Mouse (Mus musculus): ENCODE results near the gene Mylip. TPM values are rescaled to one million over a fixed set of nuclear protein-coding genes. Genes with fewer than 3 reads are reported as not detected.

Gene Mylip
- total and polyA plus RNA-seq, 3 experiments: 10.5 to 27.1 (median 16.8) TPM

GRCm38 (mm10) chr13:45422251-45422650, 32.7 kb downstream of the Mylip start:
- Histone ChIP-seq H3K4me3 (no peak overlapping the region), H3K9ac (ENCODE audit: low read depth, low read length) (no peak overlapping the region), H3K79me2 (replicated peaks; ENCODE audit: control insufficient read depth, insufficient read depth, low read length) (no peaks in the 10 kb centered on the region), H3K27ac (no peak overlapping the region), H3K36me3 (ENCODE audit: control insufficient read depth, insufficient read depth, low read length) (no peaks in the 10 kb centered on the region), H3K4me1 (ENCODE audit: control insufficient read depth, insufficient read depth, low read length) (no peaks in the 10 kb centered on the region), H3K27me3 (ENCODE audit: control insufficient read depth, insufficient read depth, low read length) (no peaks in the 10 kb centered on the region)
- intact Hi-C loops (cut with DNase I): no loop called here
- TF ChIP-seq POLR2A (IDR thresholded peaks at IDR 0.05; ENCODE audit: insufficient read depth, low read depth, low read length) (no peak), CTCF (IDR thresholded peaks at IDR 0.05) (no peak), EP300 (IDR thresholded peaks at IDR 0.05; ENCODE audit: insufficient read depth, low read depth, low read length) (no peak)
- DNase-seq: no peak
- 91% methylated on average over 13 of the region's 13 CpGs for WGBS

DNA sequence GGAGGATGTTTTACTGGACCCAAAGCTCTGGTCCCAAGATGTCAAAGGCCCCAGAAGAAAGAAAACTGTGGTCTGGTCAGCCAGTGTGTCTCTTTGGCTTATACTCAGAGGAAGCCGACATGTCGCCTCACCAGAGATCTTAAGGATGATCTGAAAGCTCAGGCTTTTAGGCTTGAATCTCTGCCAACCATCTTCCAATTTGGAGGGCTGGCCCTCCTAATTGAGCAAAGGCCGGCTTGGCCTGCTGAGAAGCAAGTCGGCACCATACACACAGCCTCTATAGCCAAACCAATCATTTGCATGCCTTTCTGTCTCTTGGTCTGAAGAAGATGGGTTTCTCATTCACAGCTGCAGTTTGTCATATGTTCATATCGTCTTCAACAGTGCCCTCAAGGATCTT, 33.2 kb downstream of the Mylip start:
- intact Hi-C loops (cut with DNase I): no loop called here
- Histone ChIP-seq H3K4me3 (no peak overlapping the region), H3K79me2 (replicated peaks; ENCODE audit: control insufficient read depth, insufficient read depth, low read length) (no peaks in the 10 kb centered on the region), H3K9ac (ENCODE audit: low read depth, low read length) (no peak overlapping the region), H3K27me3 (ENCODE audit: control insufficient read depth, insufficient read depth, low read length) (no peaks in the 10 kb centered on the region), H3K27ac (no peak overlapping the region), H3K4me1 (ENCODE audit: control insufficient read depth, insufficient read depth, low read length) (no peaks in the 10 kb centered on the region), H3K36me3 (ENCODE audit: control insufficient read depth, insufficient read depth, low read length) (no peaks in the 10 kb centered on the region)
- DNase-seq: no peak
- TF ChIP-seq EP300 (IDR thresholded peaks at IDR 0.05; ENCODE audit: insufficient read depth, low read depth, low read length) (no peak), POLR2A (IDR thresholded peaks at IDR 0.05; ENCODE audit: insufficient read depth, low read depth, low read length) (no peak), CTCF (IDR thresholded peaks at IDR 0.05) (no peak)
- 82% methylated on average over 5 of the region's 5 CpGs for WGBS

- H3K4me3 ChIP-seq: no peak overlapping the region
- no peaks in the 10 kb centered on the region for H3K27me3 ChIP-seq (ENCODE audit: control insufficient read depth, insufficient read depth, low read length)
- WGBS: 80% methylated on average over 5 of the region's 5 CpGs
- H3K4me1 ChIP-seq (ENCODE audit: control insufficient read depth, insufficient read depth, low read length): peaks cover 2% of the 10 kb centered on the region; the same call in 1 of the 2 replicates
- H3K9ac ChIP-seq (ENCODE audit: low read depth, low read length): no peak overlapping the region
- TF ChIP-seq POLR2A (IDR thresholded peaks at IDR 0.05; ENCODE audit: insufficient read depth, low read depth, low read length) (no peak), EP300 (IDR thresholded peaks at IDR 0.05; ENCODE audit: insufficient read depth, low read depth, low read length) (no peak), CTCF (IDR thresholded peaks at IDR 0.05) (no peak)
- no peaks in the 10 kb centered on the region; the same call in 1 of the 2 replicates for H3K36me3 ChIP-seq (ENCODE audit: control insufficient read depth, insufficient read depth, low read length)
- intact Hi-C loops (cut with DNase I): no loop called here
- no peaks in the 10 kb centered on the region for H3K79me2 ChIP-seq (replicated peaks; ENCODE audit: control insufficient read depth, insufficient read depth, low read length)
- no peak for DNase-seq
- no peak overlapping the region for H3K27ac ChIP-seq
Observed at GRCm38 (mm10) chr13:45423905-45424304, 34.4 kb downstream of the Mylip start.

GRCm38 (mm10) chr13:45429239-45429638, 39.7 kb downstream of the Mylip start:
- Histone ChIP-seq H3K79me2 (replicated peaks; ENCODE audit: control insufficient read depth, insufficient read depth, low read length) (no peaks in the 10 kb centered on the region), H3K4me3 (no peak overlapping the region), H3K9ac (ENCODE audit: low read depth, low read length) (peak overlapping the region; percentile 33; the same call in 1 of the 2 replicates), H3K36me3 (ENCODE audit: control insufficient read depth, insufficient read depth, low read length) (no peaks in the 10 kb centered on the region; the same call in 1 of the 2 replicates), H3K27me3 (ENCODE audit: control insufficient read depth, insufficient read depth, low read length) (no peaks in the 10 kb centered on the region), H3K27ac (no peak overlapping the region), H3K4me1 (ENCODE audit: control insufficient read depth, insufficient read depth, low read length) (peaks cover 5% of the 10 kb centered on the region)
- DNase-seq: no peak
- intact Hi-C loops (cut with DNase I): no loop called here
- no peak for TF ChIP-seq CTCF (IDR thresholded peaks at IDR 0.05)
- TF ChIP-seq POLR2A (IDR thresholded peaks at IDR 0.05; ENCODE audit: insufficient read depth, low read depth, low read length): no peak
- TF ChIP-seq EP300 (IDR thresholded peaks at IDR 0.05; ENCODE audit: insufficient read depth, low read depth, low read length): no peak
- WGBS: 33% methylated on average over 11 of the region's 11 CpGs

- TF ChIP-seq EP300 (IDR thresholded peaks at IDR 0.05; ENCODE audit: insufficient read depth, low read depth, low read length): no peak
- TF ChIP-seq POLR2A (IDR thresholded peaks at IDR 0.05; ENCODE audit: insufficient read depth, low read depth, low read length): no peak
- TF ChIP-seq CTCF (IDR thresholded peaks at IDR 0.05): no peak
- Histone ChIP-seq H3K27ac (no peak overlapping the region), H3K27me3 (ENCODE audit: control insufficient read depth, insufficient read depth, low read length) (no peaks in the 10 kb centered on the region), H3K36me3 (ENCODE audit: control insufficient read depth, insufficient read depth, low read length) (no peaks in the 10 kb centered on the region), H3K4me1 (ENCODE audit: control insufficient read depth, insufficient read depth, low read length) (no peaks in the 10 kb centered on the region), H3K79me2 (replicated peaks; ENCODE audit: control insufficient read depth, insufficient read depth, low read length) (no peaks in the 10 kb centered on the region), H3K9ac (ENCODE audit: low read depth, low read length) (no peak overlapping the region), H3K4me3 (no peak overlapping the region)
- 83% methylated on average over 9 of the region's 9 CpGs for WGBS
- no peak for DNase-seq
- intact Hi-C loops (cut with DNase I): no loop called here
Observed at GRCm38 (mm10) chr13:45437134-45437533, 47.6 kb downstream of the Mylip start.

DNA sequence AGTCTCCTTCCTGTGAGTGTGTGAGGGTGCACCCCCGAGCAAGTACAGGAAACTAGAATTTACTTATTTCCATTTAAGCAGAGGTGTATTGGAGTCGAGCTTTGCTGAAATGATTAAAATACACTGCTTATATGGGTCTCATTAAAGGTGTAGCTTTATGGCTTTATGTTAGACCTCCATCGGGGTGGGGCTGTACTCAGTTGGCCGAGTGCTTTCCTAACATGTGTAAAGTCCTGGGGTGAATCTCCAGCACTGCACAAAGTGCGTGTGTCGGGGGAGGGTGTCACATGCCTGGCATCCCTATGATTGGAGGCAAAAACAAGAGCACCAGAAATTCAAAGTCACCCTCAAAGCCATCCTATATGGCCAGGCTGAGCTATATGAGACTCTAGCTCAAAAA, 49.3 kb downstream of the Mylip start:
- Histone ChIP-seq H3K4me1 (ENCODE audit: control insufficient read depth, insufficient read depth, low read length) (peaks cover 7% of the 10 kb centered on the region), H3K27me3 (ENCODE audit: control insufficient read depth, insufficient read depth, low read length) (no peaks in the 10 kb centered on the region), H3K27ac (no peak overlapping the region), H3K4me3 (no peak overlapping the region), H3K79me2 (replicated peaks; ENCODE audit: control insufficient read depth, insufficient read depth, low read length) (no peaks in the 10 kb centered on the region), H3K36me3 (ENCODE audit: control insufficient read depth, insufficient read depth, low read length) (no peaks in the 10 kb centered on the region), H3K9ac (ENCODE audit: low read depth, low read length) (no peak overlapping the region)
- TF ChIP-seq CTCF (IDR thresholded peaks at IDR 0.05) (no peak), POLR2A (IDR thresholded peaks at IDR 0.05; ENCODE audit: insufficient read depth, low read depth, low read length) (no peak), EP300 (IDR thresholded peaks at IDR 0.05; ENCODE audit: insufficient read depth, low read depth, low read length) (no peak)
- 76% methylated on average over 6 of the region's 6 CpGs for WGBS
- no peak for DNase-seq
- intact Hi-C loops (cut with DNase I): no loop called here

Measured in heart, adult 2 months (tissue).